Mouse (Mus musculus): ENCODE data around the gene Ap3d1. TPM values are rescaled to one million over a fixed set of nuclear protein-coding genes. Genes with fewer than 3 reads are reported as not detected.

Ap3d1 gene
- polyA plus RNA-seq, 1 experiment, result 92.5 TPM

- TF ChIP-seq CTCF (IDR thresholded peaks at IDR 0.05; ENCODE audit: extremely low read depth, insufficient read depth, insufficient read length, insufficient replicate concordance) (no peak), POLR2A (IDR thresholded peaks at IDR 0.05; ENCODE audit: low read depth, low read length) (no peak)
- Histone ChIP-seq H3K4me3 (ENCODE audit: extremely low read depth, insufficient read depth, insufficient read length) (peak overlapping the region; percentile 70), H3K4me1 (ENCODE audit: control insufficient read depth, insufficient read depth, insufficient read length) (peaks cover 27% of the 10 kb centered on the region; the same call in 1 of the 2 replicates), H3K27ac (ENCODE audit: insufficient read depth, low read length) (peak overlapping the region; percentile 86), H3K27me3 (ENCODE audit: control insufficient read depth, insufficient read depth, low read length) (no peaks in the 10 kb centered on the region), H3K36me3 (ENCODE audit: control insufficient read depth, insufficient read depth, low read length) (peaks cover 4% of the 10 kb centered on the region; the same call in 1 of the 2 replicates)
- peak; percentile 82 to 91 for DNase-seq (ENCODE audit: low read depth in 1 of 2, low spot score in 2 of 2)
- WGBS, result 2% methylated on average over 47 of the region's 47 CpGs
Measured at GRCm38 (mm10) chr10:80702536-80703390, 39.3 kb downstream of the Ap3d1 start.

GRCm38 (mm10) chr10:80701721-80702535 lies 40.1 kb downstream of the Ap3d1 start, which contains the start of the genes Mob3a and Izumo4:
Gene Mob3a, minus strand, starts transcription at chr10:80701977.
Gene Izumo4, plus strand, starts transcription at chr10:80702184.
- peak; percentile 58 for TF ChIP-seq POLR2A (IDR thresholded peaks at IDR 0.05; ENCODE audit: low read depth, low read length)
- no peak for TF ChIP-seq CTCF (IDR thresholded peaks at IDR 0.05; ENCODE audit: extremely low read depth, insufficient read depth, insufficient read length, insufficient replicate concordance)
- WGBS, result under 1% methylated on average over 59 of the region's 59 CpGs
- H3K27ac ChIP-seq (ENCODE audit: insufficient read depth, low read length), result peak within 1 kb of the TSS; percentile 96
- H3K27me3 ChIP-seq (ENCODE audit: control insufficient read depth, insufficient read depth, low read length), result no peaks in the 10 kb centered on the region
- DNase-seq (ENCODE audit: low read depth in 1 of 2, low spot score in 2 of 2), result peak; percentile 98
- H3K4me1 ChIP-seq (ENCODE audit: control insufficient read depth, insufficient read depth, insufficient read length), result peaks cover 32% of the 10 kb centered on the region; the same call in 1 of the 2 replicates
- peaks cover 3% of the 10 kb centered on the region; the same call in 1 of the 2 replicates for H3K36me3 ChIP-seq (ENCODE audit: control insufficient read depth, insufficient read depth, low read length)
- peak within 1 kb of the TSS; percentile 94 for H3K4me3 ChIP-seq (ENCODE audit: extremely low read depth, insufficient read depth, insufficient read length)

- DNase-seq (ENCODE audit: low read depth in 1 of 2, low spot score in 2 of 2), result peak in 1 of 2 experiments; percentile 68
- Histone ChIP-seq H3K36me3 (ENCODE audit: control insufficient read depth, insufficient read depth, low read length) (peaks cover 3% of the 10 kb centered on the region; the same call in 1 of the 2 replicates), H3K4me1 (ENCODE audit: control insufficient read depth, insufficient read depth, insufficient read length) (peaks cover 39% of the 10 kb centered on the region; the same call in 1 of the 2 replicates), H3K4me3 (ENCODE audit: extremely low read depth, insufficient read depth, insufficient read length) (peak overlapping the region; percentile 94), H3K27ac (ENCODE audit: insufficient read depth, low read length) (peak overlapping the region; percentile 96), H3K27me3 (ENCODE audit: control insufficient read depth, insufficient read depth, low read length) (no peaks in the 10 kb centered on the region)
- TF ChIP-seq POLR2A (IDR thresholded peaks at IDR 0.05; ENCODE audit: low read depth, low read length) (peak; percentile 37; the same call in 1 of the 2 replicates), CTCF (IDR thresholded peaks at IDR 0.05; ENCODE audit: extremely low read depth, insufficient read depth, insufficient read length, insufficient replicate concordance) (no peak)
- 3% methylated on average over 4 of the region's 4 CpGs for WGBS
Measured at GRCm38 (mm10) chr10:80700732-80701131, 41.3 kb downstream of the Ap3d1 start.

GRCm38 (mm10) chr10:80700038-80700504 lies 42.0 kb downstream of the Ap3d1 start:
- H3K27ac ChIP-seq (ENCODE audit: insufficient read depth, low read length), result peak overlapping the region; percentile 96
- TF ChIP-seq POLR2A (IDR thresholded peaks at IDR 0.05; ENCODE audit: low read depth, low read length), result no peak
- TF ChIP-seq CTCF (IDR thresholded peaks at IDR 0.05; ENCODE audit: extremely low read depth, insufficient read depth, insufficient read length, insufficient replicate concordance), result no peak
- H3K4me3 ChIP-seq (ENCODE audit: extremely low read depth, insufficient read depth, insufficient read length), result peak overlapping the region; percentile 44; the same call in 1 of the 2 replicates
- DNase-seq (ENCODE audit: low read depth in 1 of 2, low spot score in 2 of 2), result no peak
- H3K36me3 ChIP-seq (ENCODE audit: control insufficient read depth, insufficient read depth, low read length), result peaks cover 3% of the 10 kb centered on the region; the same call in 1 of the 2 replicates
- WGBS, result 24% methylated on average over 7 of the region's 7 CpGs
- no peaks in the 10 kb centered on the region for H3K27me3 ChIP-seq (ENCODE audit: control insufficient read depth, insufficient read depth, low read length)
- peaks cover 39% of the 10 kb centered on the region; the same call in 1 of the 2 replicates for H3K4me1 ChIP-seq (ENCODE audit: control insufficient read depth, insufficient read depth, insufficient read length)

GRCm38 (mm10) chr10:80698605-80699004 lies 43.5 kb downstream of the Ap3d1 start:
- peaks cover 51% of the 10 kb centered on the region; the same call in 1 of the 2 replicates for H3K4me1 ChIP-seq (ENCODE audit: control insufficient read depth, insufficient read depth, insufficient read length)

GRCm38 (mm10) chr10:80697812-80698211 lies 44.3 kb downstream of the Ap3d1 start:
- peaks cover 53% of the 10 kb centered on the region; the same call in 1 of the 2 replicates for H3K4me1 ChIP-seq (ENCODE audit: control insufficient read depth, insufficient read depth, insufficient read length)
- H3K4me3 ChIP-seq (ENCODE audit: extremely low read depth, insufficient read depth, insufficient read length), result no peak overlapping the region; the same call in 1 of the 2 replicates
- no peak for TF ChIP-seq POLR2A (IDR thresholded peaks at IDR 0.05; ENCODE audit: low read depth, low read length)
- TF ChIP-seq CTCF (IDR thresholded peaks at IDR 0.05; ENCODE audit: extremely low read depth, insufficient read depth, insufficient read length, insufficient replicate concordance), result no peak

More at GRCm38 (mm10) chr10:80698605-80699004, 43.5 kb downstream of the Ap3d1 start:
- Histone ChIP-seq H3K27ac (ENCODE audit: insufficient read depth, low read length) (peak overlapping the region; percentile 88), H3K4me3 (ENCODE audit: extremely low read depth, insufficient read depth, insufficient read length) (peak overlapping the region; percentile 26; the same call in 1 of the 2 replicates), H3K36me3 (ENCODE audit: control insufficient read depth, insufficient read depth, low read length) (peaks cover 4% of the 10 kb centered on the region; the same call in 1 of the 2 replicates), H3K27me3 (ENCODE audit: control insufficient read depth, insufficient read depth, low read length) (no peaks in the 10 kb centered on the region)
- WGBS, result 30% methylated on average over 9 of the region's 9 CpGs
- no peak for TF ChIP-seq POLR2A (IDR thresholded peaks at IDR 0.05; ENCODE audit: low read depth, low read length)
- TF ChIP-seq CTCF (IDR thresholded peaks at IDR 0.05; ENCODE audit: extremely low read depth, insufficient read depth, insufficient read length, insufficient replicate concordance), result no peak
- DNase-seq (ENCODE audit: low read depth in 1 of 2, low spot score in 2 of 2), result no peak

More at GRCm38 (mm10) chr10:80697812-80698211, 44.3 kb downstream of the Ap3d1 start:
- Histone ChIP-seq H3K27me3 (ENCODE audit: control insufficient read depth, insufficient read depth, low read length) (no peaks in the 10 kb centered on the region), H3K27ac (ENCODE audit: insufficient read depth, low read length) (peak overlapping the region; percentile 88), H3K36me3 (ENCODE audit: control insufficient read depth, insufficient read depth, low read length) (peaks cover 4% of the 10 kb centered on the region; the same call in 1 of the 2 replicates)
- 54% methylated on average over 9 of the region's 9 CpGs for WGBS
- DNase-seq (ENCODE audit: low read depth in 1 of 2, low spot score in 2 of 2), result no peak
